Mouse (Mus musculus): ENCODE measurements around the gene Pdxp. TPM values are rescaled to one million over a fixed set of nuclear protein-coding genes. Genes with fewer than 3 reads are reported as not detected.
A peak's percentile ranks its signal among the peaks of the same experiment; 100 is the strongest.

Gene Pdxp
- polyA plus RNA-seq (2015; fragmentation: Nextera tagmentation; extraction: Ambion mirVana) = 19.1 and 20.3 TPM in 2 replicates

GRCm38 (mm10) chr15:78913632-78914090 is at the start of gene Pdxp:
Pdxp (plus strand) TSS chr15:78913919.
- Histone ChIP-seq H3K27me3 (no peaks in the 10 kb centered on the region), H3K4me2 (replicated peaks) (peak within 1 kb of the TSS; percentile 96), H3K27ac (peak within 1 kb of the TSS; percentile 92), H3K9ac (peak within 1 kb of the TSS; percentile 86), H3K4me3 (peak within 1 kb of the TSS; percentile 76), H3K9me3 (no peaks in the 10 kb centered on the region), H3K36me3 (peaks cover 49% of the 10 kb centered on the region), H3K4me1 (peaks cover 28% of the 10 kb centered on the region)
- WGBS = under 1% methylated on average over 51 of the region's 51 CpGs
- ATAC-seq (ENCODE audit: low FRiP score, low read depth) = peak; percentile 95

- no peak overlapping the region; the same call in 1 of the 2 replicates for H3K9ac ChIP-seq
- peak; percentile 57; the same call in 1 of the 2 replicates for ATAC-seq (ENCODE audit: low FRiP score, low read depth)
- H3K36me3 ChIP-seq = no peaks in the 10 kb centered on the region
- H3K4me1 ChIP-seq = peaks cover 16% of the 10 kb centered on the region
- no peak overlapping the region for H3K4me3 ChIP-seq
- WGBS = 13% methylated on average over 9 of the region's 9 CpGs
- H3K9me3 ChIP-seq = no peaks in the 10 kb centered on the region
- H3K27me3 ChIP-seq = no peaks in the 10 kb centered on the region
- H3K27ac ChIP-seq = peak overlapping the region; percentile 67
- no peak overlapping the region for H3K4me2 ChIP-seq (replicated peaks)
Measured at GRCm38 (mm10) chr15:78868398-78868797, 45.3 kb upstream of the Pdxp start.

GRCm38 (mm10) chr15:78868826-78869233 is 44.9 kb upstream of the Pdxp start:
- Histone ChIP-seq H3K4me3 (no peak overlapping the region), H3K27ac (peak overlapping the region; percentile 67), H3K27me3 (no peaks in the 10 kb centered on the region), H3K4me1 (peaks cover 13% of the 10 kb centered on the region), H3K9me3 (no peaks in the 10 kb centered on the region), H3K9ac (no peak overlapping the region; the same call in 1 of the 2 replicates), H3K4me2 (replicated peaks) (no peak overlapping the region), H3K36me3 (no peaks in the 10 kb centered on the region)
- 56% methylated on average over 7 of the region's 7 CpGs for WGBS
- ATAC-seq (ENCODE audit: low FRiP score, low read depth) = peak; percentile 38; the same call in 1 of the 2 replicates

GRCm38 (mm10) chr15:78869775-78870174 is 43.9 kb upstream of the Pdxp start:
- Histone ChIP-seq H3K9ac (no peak overlapping the region), H3K4me3 (no peak overlapping the region), H3K36me3 (no peaks in the 10 kb centered on the region), H3K27me3 (no peaks in the 10 kb centered on the region), H3K4me1 (peaks cover 13% of the 10 kb centered on the region), H3K4me2 (replicated peaks) (no peak overlapping the region), H3K9me3 (no peaks in the 10 kb centered on the region), H3K27ac (no peak overlapping the region)
- WGBS = 27% methylated on average over 6 of the region's 6 CpGs
- ATAC-seq (ENCODE audit: low FRiP score, low read depth) = no peak

GRCm38 (mm10) chr15:78872021-78872608 is 41.6 kb upstream of the Pdxp start:
- H3K27ac ChIP-seq = no peak overlapping the region
- ATAC-seq (ENCODE audit: low FRiP score, low read depth) = no peak
- H3K36me3 ChIP-seq = no peaks in the 10 kb centered on the region
- H3K9ac ChIP-seq = no peak overlapping the region
- WGBS = 49% methylated on average over 5 of the region's 5 CpGs
- H3K4me3 ChIP-seq = no peak overlapping the region
- H3K27me3 ChIP-seq = no peaks in the 10 kb centered on the region
- H3K4me2 ChIP-seq (replicated peaks) = no peak overlapping the region
- peaks cover 30% of the 10 kb centered on the region for H3K4me1 ChIP-seq
- no peaks in the 10 kb centered on the region for H3K9me3 ChIP-seq

GRCm38 (mm10) chr15:78873803-78874435 is 39.8 kb upstream of the Pdxp start:
- H3K4me3 ChIP-seq = no peak overlapping the region
- no peak overlapping the region for H3K4me2 ChIP-seq (replicated peaks)
- H3K9ac ChIP-seq = no peak overlapping the region
- no peak overlapping the region for H3K27ac ChIP-seq
- no peak for ATAC-seq (ENCODE audit: low FRiP score, low read depth)
- H3K36me3 ChIP-seq = no peaks in the 10 kb centered on the region
- H3K9me3 ChIP-seq = no peaks in the 10 kb centered on the region
- peaks cover 30% of the 10 kb centered on the region for H3K4me1 ChIP-seq
- no peaks in the 10 kb centered on the region for H3K27me3 ChIP-seq
- WGBS = 53% methylated on average over 13 of the region's 13 CpGs

GRCm38 (mm10) chr15:78874989-78875388 is 38.7 kb upstream of the Pdxp start:
- Histone ChIP-seq H3K9ac (no peak overlapping the region; the same call in 1 of the 2 replicates), H3K27ac (no peak overlapping the region), H3K27me3 (no peaks in the 10 kb centered on the region), H3K4me3 (no peak overlapping the region), H3K36me3 (no peaks in the 10 kb centered on the region; the same call in 1 of the 2 replicates), H3K4me1 (peaks cover 38% of the 10 kb centered on the region), H3K9me3 (no peaks in the 10 kb centered on the region), H3K4me2 (replicated peaks) (no peak overlapping the region)
- no peak for ATAC-seq (ENCODE audit: low FRiP score, low read depth)
- 78% methylated on average over 8 of the region's 8 CpGs for whole genome bisulfite sequencing

- Histone ChIP-seq H3K9ac (no peak overlapping the region), H3K4me3 (peak overlapping the region; percentile 70; the same call in 1 of the 2 replicates), H3K4me1 (peaks cover 38% of the 10 kb centered on the region), H3K36me3 (peaks cover 5% of the 10 kb centered on the region; the same call in 1 of the 2 replicates), H3K4me2 (replicated peaks) (peak overlapping the region; percentile 91), H3K9me3 (no peaks in the 10 kb centered on the region), H3K27ac (peak overlapping the region; percentile 98), H3K27me3 (no peaks in the 10 kb centered on the region)
- no peak for ATAC-seq (ENCODE audit: low FRiP score, low read depth)
- 83% methylated on average over 5 of the region's 5 CpGs for WGBS
Measured at GRCm38 (mm10) chr15:78875537-78875936, 38.2 kb upstream of the Pdxp start.

GRCm38 (mm10) chr15:78876258-78876696 is 37.4 kb upstream of the Pdxp start:
- Histone ChIP-seq H3K27ac (peak overlapping the region; percentile 98), H3K4me2 (replicated peaks) (peak overlapping the region; percentile 91), H3K36me3 (peaks cover 13% of the 10 kb centered on the region; the same call in 1 of the 2 replicates), H3K27me3 (no peaks in the 10 kb centered on the region), H3K9me3 (no peaks in the 10 kb centered on the region), H3K9ac (peak overlapping the region; percentile 89), H3K4me3 (peak overlapping the region; percentile 70), H3K4me1 (peaks cover 38% of the 10 kb centered on the region)
- WGBS = 4% methylated on average over 17 of the region's 17 CpGs
- ATAC-seq (ENCODE audit: low FRiP score, low read depth) = peak; percentile 16; the same call in 1 of the 2 replicates

- no peaks in the 10 kb centered on the region for H3K27me3 ChIP-seq
- H3K4me2 ChIP-seq (replicated peaks) = peak within 1 kb of the TSS; percentile 91
- no peaks in the 10 kb centered on the region for H3K9me3 ChIP-seq
- peak within 1 kb of the TSS; percentile 98 for H3K27ac ChIP-seq
- under 1% methylated on average over 78 of the region's 95 CpGs for WGBS
- peak within 1 kb of the TSS; percentile 70 for H3K4me3 ChIP-seq
- ATAC-seq (ENCODE audit: low FRiP score, low read depth) = peak; percentile 89
- peaks cover 38% of the 10 kb centered on the region for H3K4me1 ChIP-seq
- peak within 1 kb of the TSS; percentile 89 for H3K9ac ChIP-seq
- peaks cover 22% of the 10 kb centered on the region for H3K36me3 ChIP-seq
Measured at GRCm38 (mm10) chr15:78876991-78877809, 36.5 kb upstream of the Pdxp start, which contains the start of gene Gga1. Gga1 (plus strand) TSS chr15:78877190.

- Histone ChIP-seq H3K36me3 (peaks cover 29% of the 10 kb centered on the region), H3K27me3 (no peaks in the 10 kb centered on the region), H3K4me1 (peaks cover 38% of the 10 kb centered on the region), H3K9ac (peak overlapping the region; percentile 89), H3K4me2 (replicated peaks) (peak overlapping the region; percentile 91), H3K27ac (peak overlapping the region; percentile 98), H3K4me3 (peak overlapping the region; percentile 70), H3K9me3 (no peaks in the 10 kb centered on the region)
- under 1% methylated on average over 15 of the region's 17 CpGs for whole genome bisulfite sequencing
- ATAC-seq (ENCODE audit: low FRiP score, low read depth) = no peak
Measured at GRCm38 (mm10) chr15:78877810-78878390, 35.8 kb upstream of the Pdxp start.

All from limb, embryonic 13.5 days (tissue).